Mouse (Mus musculus) small intestine, adult 2 months (tissue): ENCODE results near the gene Nmnat3. TPM values are rescaled to one million over a fixed set of nuclear protein-coding genes. Genes with fewer than 3 reads are reported as not detected.

Experiments
- H3K27ac ChIP-seq: fragments of 200-500 bp; 2 replicates; pipeline ENCODE4 v1.5.1; 2012; ENCODE audit warnings: low read depth, low read length, control low read depth, inconsistent platforms; ENCODE audit not compliant: insufficient read depth
- H3K27me3 ChIP-seq: fragments of 200-500 bp; 2 replicates; pipeline ENCODE4 v1.6.1; 2012; ENCODE audit warnings: mild to moderate bottlenecking, moderate library complexity, low read length, inconsistent platforms; ENCODE audit not compliant: control insufficient read depth, insufficient read depth
- H3K36me3 ChIP-seq: fragments of 200-500 bp; 2 replicates; pipeline ENCODE4 v1.6.1; 2012; ENCODE audit warnings: mild to moderate bottlenecking, low read length, control low read depth, inconsistent platforms; ENCODE audit not compliant: control insufficient read depth, insufficient read depth
- H3K4me1 ChIP-seq: fragments of 200-500 bp; 2 replicates; pipeline ENCODE4 v1.6.1; 2012; ENCODE audit warnings: low read length, inconsistent platforms, mixed read lengths; ENCODE audit not compliant: control insufficient read depth, insufficient read depth, insufficient read length
- H3K4me3 ChIP-seq: fragments of 200-500 bp; 2 replicates; pipeline ENCODE4 v1.5.1; 2012; ENCODE audit warnings: low read depth, mild to moderate bottlenecking, control low read depth, inconsistent platforms, low read length, moderate library complexity
- CTCF ChIP-seq: fragments of 200-500 bp; IDR thresholded peaks from 2 replicates; pipeline ENCODE4 v1.5.1; 2012; ENCODE audit warnings: low read depth, mild to moderate bottlenecking, control low read depth, inconsistent platforms, low read length, moderate library complexity, mixed read lengths; ENCODE audit not compliant: insufficient replicate concordance, insufficient read length; ENCODE audit errors: extremely low read depth
- POLR2A ChIP-seq: fragments of 200-500 bp; IDR thresholded peaks from 2 replicates; pipeline ENCODE4 v1.6.1; 2012; ENCODE audit warnings: low read depth, mild to moderate bottlenecking, control low read depth, inconsistent platforms, low read length, moderate library complexity
- WGBS: fragments of 180-500 bp; shearing (Covaris S2); methylation state at CpG from one replicate; pipeline ENCODE4 v1.1.7; 2018; 5-methylcytosine and 5-hydroxymethylcytosine counted together
- polyA plus RNA-seq: library from polyadenylated mRNA; depleted of rRNA; stranded (reverse); fragments of >200 nt; gene quantifications from 2 replicates; pipeline ENCODE4 v1.2.3, GENCODE M21; 2012

Nmnat3 gene
- polyA plus RNA-seq, 1 experiment: 9.9 TPM

DNA sequence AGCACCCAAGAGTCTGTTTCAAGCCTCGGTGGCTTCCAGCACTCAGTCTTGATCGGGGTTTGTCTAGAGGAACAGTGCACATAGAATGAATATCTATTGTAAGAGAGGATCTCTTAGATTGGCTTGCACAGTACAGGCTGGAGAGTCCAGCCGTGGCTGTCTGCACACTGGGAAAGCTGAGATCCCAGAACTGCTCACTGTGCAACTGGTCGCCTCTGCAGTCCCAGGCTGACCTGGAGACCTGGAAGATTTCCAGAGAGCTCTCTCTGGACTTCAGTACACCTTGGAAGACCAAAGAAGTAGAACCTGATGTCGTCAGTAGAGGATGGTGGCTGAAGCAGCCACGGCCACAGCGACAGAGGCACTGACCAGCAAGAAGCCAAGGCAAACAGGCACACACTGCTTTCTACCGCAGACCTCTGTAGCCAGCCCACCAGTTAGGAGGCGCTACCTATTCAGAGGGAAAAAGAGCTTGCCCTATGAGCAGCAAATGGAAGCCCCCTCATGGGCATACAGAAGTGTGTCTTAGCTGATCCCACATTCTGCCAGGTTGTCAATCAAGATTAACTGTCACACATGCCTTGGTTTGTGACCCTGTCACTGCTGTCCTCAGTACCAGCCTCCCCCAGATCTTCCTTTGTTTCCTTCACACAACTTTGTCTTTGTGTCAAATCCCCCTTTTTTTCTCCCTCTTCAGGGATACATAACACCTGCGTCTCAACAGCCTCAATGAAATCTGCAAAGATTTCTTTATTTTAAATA lies 41.4 kb downstream of the Nmnat3 start:
- H3K27me3 ChIP-seq: no peaks in the 10 kb centered on the region
- H3K4me3 ChIP-seq: no peak overlapping the region
- WGBS: 93% methylated on average over 10 of the region's 10 CpGs
- H3K4me1 ChIP-seq: peaks cover 6% of the 10 kb centered on the region; the same call in 1 of the 2 replicates
- H3K36me3 ChIP-seq: no peaks in the 10 kb centered on the region
- H3K27ac ChIP-seq: no peak overlapping the region
- no peak for TF ChIP-seq POLR2A
- no peak for TF ChIP-seq CTCF

- Histone ChIP-seq H3K4me1 (peaks cover 6% of the 10 kb centered on the region; the same call in 1 of the 2 replicates), H3K36me3 (no peaks in the 10 kb centered on the region), H3K27ac (no peak overlapping the region), H3K27me3 (no peaks in the 10 kb centered on the region), H3K4me3 (no peak overlapping the region)
- TF ChIP-seq CTCF (no peak), POLR2A (no peak)
- WGBS: 68% methylated on average over 20 of the region's 20 CpGs
These were observed 42.3 kb downstream of the Nmnat3 start for GRCm38 (mm10) chr9:98329274-98330105.

DNA sequence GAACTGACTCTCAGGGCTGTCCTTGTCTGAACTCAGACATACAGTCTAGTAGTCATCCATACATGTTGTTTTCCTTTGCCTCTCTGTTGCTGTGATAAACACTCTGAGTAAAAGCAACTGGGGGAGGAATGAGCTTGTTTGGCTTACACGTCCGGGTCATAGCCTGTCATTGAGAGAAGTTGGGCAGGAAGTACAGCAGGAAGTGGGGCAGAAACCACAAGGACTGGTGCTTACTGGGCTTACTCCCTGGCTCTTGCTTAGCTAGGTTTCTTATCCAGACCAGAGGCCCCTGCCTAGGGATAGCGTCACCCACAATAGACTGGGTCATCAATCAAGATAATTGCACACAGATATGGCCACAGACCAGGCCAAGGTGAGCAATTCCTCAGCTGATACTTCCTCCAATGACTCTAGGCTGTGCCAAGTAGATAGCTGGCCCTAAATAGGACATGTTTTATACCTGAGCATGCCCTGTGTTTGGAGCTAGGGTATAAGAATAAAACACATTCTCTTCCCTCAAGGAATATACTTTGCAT lies 46.1 kb downstream of the Nmnat3 start:
- Histone ChIP-seq H3K36me3 (no peaks in the 10 kb centered on the region), H3K4me3 (no peak overlapping the region), H3K27ac (no peak overlapping the region), H3K4me1 (peaks cover 6% of the 10 kb centered on the region; the same call in 1 of the 2 replicates), H3K27me3 (no peaks in the 10 kb centered on the region)
- TF ChIP-seq POLR2A: no peak
- TF ChIP-seq CTCF: no peak
- WGBS: 36% methylated on average over 3 of the region's 3 CpGs

- no peak overlapping the region for H3K4me3 ChIP-seq
- H3K36me3 ChIP-seq: no peaks in the 10 kb centered on the region
- 71% methylated on average over 15 of the region's 15 CpGs for WGBS
- H3K4me1 ChIP-seq: peaks cover 3% of the 10 kb centered on the region; the same call in 1 of the 2 replicates
- no peak for TF ChIP-seq CTCF
- TF ChIP-seq POLR2A: no peak
- no peak overlapping the region for H3K27ac ChIP-seq
- no peaks in the 10 kb centered on the region for H3K27me3 ChIP-seq
These were observed 50.9 kb downstream of the Nmnat3 start for GRCm38 (mm10) chr9:98337881-98338769.

DNA sequence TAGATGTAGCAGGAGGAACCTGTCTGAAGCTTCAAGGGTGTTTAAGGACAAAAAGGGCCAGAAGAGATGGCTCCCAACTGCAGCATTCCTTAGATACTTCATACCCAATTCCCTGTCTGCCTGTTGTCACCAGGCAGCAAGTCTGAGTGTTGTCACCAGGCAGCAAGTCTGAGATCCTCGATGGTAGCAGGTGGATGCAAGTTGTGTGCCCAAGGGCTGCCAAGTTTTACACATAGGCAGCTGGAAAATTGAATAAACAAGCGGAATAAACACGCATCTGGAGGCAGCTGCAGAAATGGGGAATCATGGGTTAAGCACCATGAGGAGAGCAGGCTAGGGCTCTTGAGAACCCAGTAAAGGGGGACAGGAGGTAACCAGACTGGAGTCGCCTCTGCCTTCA lies 52.7 kb downstream of the Nmnat3 start:
- 69% methylated on average over 4 of the region's 4 CpGs for WGBS
- H3K4me3 ChIP-seq: no peak overlapping the region
- H3K4me1 ChIP-seq: no peaks in the 10 kb centered on the region; the same call in 1 of the 2 replicates
- H3K27me3 ChIP-seq: no peaks in the 10 kb centered on the region
- no peak for TF ChIP-seq CTCF
- no peak for TF ChIP-seq POLR2A
- no peaks in the 10 kb centered on the region for H3K36me3 ChIP-seq
- no peak overlapping the region for H3K27ac ChIP-seq

- Histone ChIP-seq H3K36me3 (no peaks in the 10 kb centered on the region), H3K4me1 (no peaks in the 10 kb centered on the region; the same call in 1 of the 2 replicates), H3K27ac (no peak overlapping the region), H3K4me3 (no peak overlapping the region), H3K27me3 (no peaks in the 10 kb centered on the region)
- WGBS: 81% methylated on average over 4 of the region's 4 CpGs
- TF ChIP-seq POLR2A: no peak
- TF ChIP-seq CTCF: no peak
These were observed 53.2 kb downstream of the Nmnat3 start for GRCm38 (mm10) chr9:98340427-98340826.
